Mouse (Mus musculus) midbrain, embryonic 16.5 days (tissue): ENCODE data around the gene Gimap3. TPM values are rescaled to one million over a fixed set of nuclear protein-coding genes. Genes with fewer than 3 reads are reported as not detected.

Experiments
- ATAC-seq: fragments of 200-750 bp; cut with Nextera tagmentation; 2 replicates; pipeline ENCODE4 v1.8.0; 2017; ENCODE audit warnings: moderate TSS enrichment
- H3K27ac ChIP-seq: fragments of 300-500 bp; sonication (generic); 2 replicates; pipeline ENCODE4 v1.5.1; 2014; ENCODE audit warnings: mild to moderate bottlenecking, low read length, mixed read lengths
- H3K27me3 ChIP-seq: fragments of 300-500 bp; sonication (generic); 2 replicates; pipeline ENCODE4 v1.6.1; 2014; ENCODE audit warnings: low read depth, low read length, mixed read lengths; ENCODE audit not compliant: control insufficient read depth, insufficient read depth
- H3K36me3 ChIP-seq: fragments of 300-500 bp; sonication (generic); 2 replicates; pipeline ENCODE4 v1.6.1; 2014; ENCODE audit warnings: mild to moderate bottlenecking, low read length, moderate library complexity, mixed read lengths; ENCODE audit not compliant: control insufficient read depth, insufficient read depth
- H3K4me1 ChIP-seq: fragments of 300-500 bp; sonication (generic); 2 replicates; pipeline ENCODE4 v1.6.1; 2014; ENCODE audit warnings: mild to moderate bottlenecking, low read length, mixed read lengths; ENCODE audit not compliant: control insufficient read depth, insufficient read depth
- H3K4me2 ChIP-seq: fragments of 300-500 bp; sonication (generic); 2 replicates; pipeline ENCODE4 v1.6.1; 2014; ENCODE audit warnings: mild to moderate bottlenecking, low read length, mixed read lengths
- H3K4me3 ChIP-seq: fragments of 300-500 bp; sonication (generic); 2 replicates; pipeline ENCODE4 v1.5.1; 2014; ENCODE audit warnings: low read depth, mild to moderate bottlenecking, low read length, moderate library complexity, mixed read lengths
- H3K9ac ChIP-seq: fragments of 300-500 bp; sonication (generic); 2 replicates; pipeline ENCODE4 v1.6.1; 2014; ENCODE audit warnings: low read depth, low read length, mixed read lengths
- H3K9me3 ChIP-seq: fragments of 300-500 bp; sonication (generic); replicated peaks from 2 replicates; pipeline ENCODE4 v1.6.1; 2014; ENCODE audit warnings: mild to moderate bottlenecking, low read length, mixed read lengths; ENCODE audit not compliant: control insufficient read depth, poor library complexity, severe bottlenecking
- WGBS: fragments of 180-500 bp; shearing (Covaris S2); extraction: QIAGEN DNeasy Blood & Tissue Kit; methylation state at CpG from one replicate; pipeline ENCODE4 v1.1.7; 2014; 5-methylcytosine and 5-hydroxymethylcytosine counted together
- polyA plus RNA-seq: library from polyadenylated mRNA; unstranded; fragments of >200 nt; fragmentation: Nextera tagmentation; extraction: Ambion mirVana; gene quantifications from 2 replicates; pipeline ENCODE4 v1.2.1, GENCODE M21; 2015

Gimap3 gene
- polyA plus RNA-seq, 1 experiment from 2014 or later: not detected

- Histone ChIP-seq H3K4me2 (no peak overlapping the region), H3K4me1 (no peaks in the 10 kb centered on the region), H3K9me3 (no peaks in the 10 kb centered on the region), H3K27me3 (no peaks in the 10 kb centered on the region), H3K27ac (no peak overlapping the region), H3K36me3 (no peaks in the 10 kb centered on the region), H3K4me3 (no peak overlapping the region), H3K9ac (no peak overlapping the region)
- ATAC-seq: no peak
- 82% methylated on average over 2 of the region's 2 CpGs for whole genome bisulfite sequencing
Observed at GRCm38 (mm10) chr6:48785601-48786000, 14.9 kb upstream of the Gimap3 start.

- H3K4me2 ChIP-seq: no peak overlapping the region
- no peak overlapping the region for H3K27ac ChIP-seq
- H3K9me3 ChIP-seq: no peaks in the 10 kb centered on the region
- H3K27me3 ChIP-seq: no peaks in the 10 kb centered on the region
- WGBS: 64% methylated on average over 1 of the region's 1 CpGs
- no peaks in the 10 kb centered on the region for H3K36me3 ChIP-seq
- no peak overlapping the region for H3K4me3 ChIP-seq
- ATAC-seq: no peak
- H3K4me1 ChIP-seq: no peaks in the 10 kb centered on the region
- no peak overlapping the region for H3K9ac ChIP-seq
Observed at GRCm38 (mm10) chr6:48785189-48785588, 14.5 kb upstream of the Gimap3 start.

- H3K4me3 ChIP-seq: no peak overlapping the region
- no peaks in the 10 kb centered on the region for H3K9me3 ChIP-seq
- no peaks in the 10 kb centered on the region for H3K36me3 ChIP-seq
- H3K27me3 ChIP-seq: no peaks in the 10 kb centered on the region
- 93% methylated on average over 1 of the region's 1 CpGs for WGBS
- no peaks in the 10 kb centered on the region for H3K4me1 ChIP-seq
- H3K4me2 ChIP-seq: no peak overlapping the region
- H3K27ac ChIP-seq: no peak overlapping the region
- no peak for ATAC-seq
- no peak overlapping the region for H3K9ac ChIP-seq
Observed at GRCm38 (mm10) chr6:48784406-48784805, 13.8 kb upstream of the Gimap3 start.

GRCm38 (mm10) chr6:48772030-48772429, 1.4 kb upstream of the Gimap3 start:
- no peak overlapping the region for H3K27ac ChIP-seq
- H3K4me2 ChIP-seq: no peak overlapping the region
- H3K4me1 ChIP-seq: no peaks in the 10 kb centered on the region
- H3K9me3 ChIP-seq: no peaks in the 10 kb centered on the region
- no peaks in the 10 kb centered on the region for H3K27me3 ChIP-seq
- peak; percentile 64 for ATAC-seq
- H3K9ac ChIP-seq: no peak overlapping the region
- no peaks in the 10 kb centered on the region for H3K36me3 ChIP-seq
- WGBS: 13% methylated on average over 8 of the region's 8 CpGs
- no peak overlapping the region for H3K4me3 ChIP-seq

GRCm38 (mm10) chr6:48768933-48769332, 1.7 kb downstream of the Gimap3 start:
- H3K9ac ChIP-seq: no peak overlapping the region
- no peak for ATAC-seq
- 90% methylated on average over 3 of the region's 3 CpGs for WGBS
- H3K4me3 ChIP-seq: no peak overlapping the region
- H3K4me2 ChIP-seq: no peak overlapping the region
- no peaks in the 10 kb centered on the region for H3K36me3 ChIP-seq
- no peaks in the 10 kb centered on the region for H3K4me1 ChIP-seq
- no peaks in the 10 kb centered on the region for H3K27me3 ChIP-seq
- H3K9me3 ChIP-seq: no peaks in the 10 kb centered on the region
- H3K27ac ChIP-seq: no peak overlapping the region

- H3K9me3 ChIP-seq: no peaks in the 10 kb centered on the region
- no peak overlapping the region for H3K4me3 ChIP-seq
- H3K36me3 ChIP-seq: no peaks in the 10 kb centered on the region
- no peak overlapping the region for H3K4me2 ChIP-seq
- no peak for ATAC-seq
- no peaks in the 10 kb centered on the region for H3K4me1 ChIP-seq
- no peaks in the 10 kb centered on the region for H3K27me3 ChIP-seq
- 73% methylated on average over 9 of the region's 9 CpGs for WGBS
- no peak overlapping the region for H3K27ac ChIP-seq
- H3K9ac ChIP-seq: no peak overlapping the region
Observed at GRCm38 (mm10) chr6:48768178-48768869, 2.3 kb downstream of the Gimap3 start.

GRCm38 (mm10) chr6:48764496-48764895, 6.2 kb downstream of the Gimap3 start:
- WGBS: 86% methylated on average over 10 of the region's 10 CpGs
- Histone ChIP-seq H3K27me3 (no peaks in the 10 kb centered on the region), H3K4me1 (no peaks in the 10 kb centered on the region), H3K27ac (no peak overlapping the region), H3K4me3 (no peak overlapping the region), H3K9ac (no peak overlapping the region), H3K9me3 (no peaks in the 10 kb centered on the region), H3K36me3 (no peaks in the 10 kb centered on the region), H3K4me2 (no peak overlapping the region)
- no peak for ATAC-seq

GRCm38 (mm10) chr6:48763567-48764270, 6.9 kb downstream of the Gimap3 start:
- Histone ChIP-seq H3K27me3 (no peaks in the 10 kb centered on the region), H3K36me3 (no peaks in the 10 kb centered on the region), H3K4me3 (no peak overlapping the region), H3K4me1 (no peaks in the 10 kb centered on the region), H3K4me2 (no peak overlapping the region), H3K9ac (no peak overlapping the region), H3K27ac (no peak overlapping the region), H3K9me3 (no peaks in the 10 kb centered on the region)
- WGBS: 75% methylated on average over 7 of the region's 7 CpGs
- no peak for ATAC-seq
